Mouse (Mus musculus) WW6 (cell line): ENCODE measurements at regions not wholly inside any gene's neighbourhood (a gene's known extent, or its start where the extent isn't known, plus 50 kb on each side); places are given as distances from the start of the nearest gene placed in this dataset.

Experiments
- DNase-seq: peaks from one replicate; pipeline ENCODE4 v3.0.0-alpha.2; 2013; ENCODE audit warnings: low read depth, low spot score

- peak; percentile 60 for DNase-seq
Measured at GRCm38 (mm10) chr14:120830389-120830835, 80.6 kb upstream of the Ipo5 start.

DNA sequence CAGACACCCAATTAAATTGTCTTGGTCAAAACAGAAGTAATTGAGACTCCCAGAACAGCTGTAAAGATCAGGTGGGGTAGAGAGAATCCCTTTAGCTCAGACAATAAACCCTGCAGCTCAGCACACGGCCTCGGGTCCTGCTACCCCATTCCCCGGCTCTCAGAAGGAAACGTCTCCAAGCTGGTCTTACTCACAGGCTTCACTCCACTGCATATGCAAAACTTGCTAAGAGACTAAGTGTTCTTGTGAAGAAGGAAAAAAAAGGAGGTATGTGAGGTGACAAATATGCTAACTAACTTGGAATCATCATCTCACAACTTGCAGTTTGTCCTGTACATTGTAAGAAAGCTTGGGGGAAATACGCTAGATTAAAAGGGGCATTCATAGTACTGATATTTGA, 79.6 kb upstream of the Ipo5 start:
- no peak for DNase-seq

DNA sequence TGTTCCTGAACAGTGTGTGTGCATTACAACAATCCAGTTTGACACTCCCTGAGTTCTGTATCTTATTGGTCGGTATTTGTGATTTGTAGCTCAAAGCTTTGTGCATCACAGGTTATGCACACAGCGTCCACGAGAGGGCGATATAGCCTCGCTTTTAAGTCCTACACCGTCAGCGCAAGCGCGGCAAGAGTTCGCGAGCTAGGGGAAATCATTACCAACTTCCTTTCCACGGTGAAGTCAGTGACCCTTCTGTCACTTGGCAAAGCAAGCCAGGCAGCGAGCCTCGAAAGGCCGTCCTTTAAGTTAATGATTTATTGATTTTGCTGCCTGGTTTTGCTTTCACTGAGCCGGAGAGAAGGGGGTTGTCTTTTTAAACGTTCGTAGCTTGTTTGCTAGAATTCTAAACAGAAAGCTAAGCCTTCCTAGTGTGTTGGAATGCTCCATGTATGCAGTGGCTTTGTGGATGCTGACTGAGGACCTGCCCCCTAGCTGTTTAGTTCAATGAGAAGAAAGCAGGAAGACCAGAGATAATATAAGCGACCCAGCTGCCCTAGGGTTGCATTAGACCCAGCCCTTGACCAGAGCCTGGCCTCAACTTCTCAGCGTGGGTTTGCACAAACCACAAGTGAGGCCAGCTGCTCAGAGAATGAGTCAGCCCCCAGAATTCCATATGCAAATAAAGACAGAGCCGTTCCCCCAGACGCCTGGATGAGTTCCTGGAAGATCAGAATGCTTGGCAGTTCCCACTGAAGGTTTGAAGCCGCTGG, 79.0 kb upstream of the Ipo5 start:
- peak; percentile 80 for DNase-seq

GRCm38 (mm10) chr14:120834821-120835220, 76.2 kb upstream of the Ipo5 start:
- DNase-seq, result no peak

GRCm38 (mm10) chr14:120835758-120836157, 75.3 kb upstream of the Ipo5 start:
- DNase-seq, result no peak

GRCm38 (mm10) chr14:120836535-120837316, 74.3 kb upstream of the Ipo5 start:
- no peak for DNase-seq

- DNase-seq, result no peak
Measured at GRCm38 (mm10) chr14:120840900-120841299, 70.1 kb upstream of the Ipo5 start.

GRCm38 (mm10) chr14:120841311-120841710, 69.7 kb upstream of the Ipo5 start:
- no peak for DNase-seq

DNA sequence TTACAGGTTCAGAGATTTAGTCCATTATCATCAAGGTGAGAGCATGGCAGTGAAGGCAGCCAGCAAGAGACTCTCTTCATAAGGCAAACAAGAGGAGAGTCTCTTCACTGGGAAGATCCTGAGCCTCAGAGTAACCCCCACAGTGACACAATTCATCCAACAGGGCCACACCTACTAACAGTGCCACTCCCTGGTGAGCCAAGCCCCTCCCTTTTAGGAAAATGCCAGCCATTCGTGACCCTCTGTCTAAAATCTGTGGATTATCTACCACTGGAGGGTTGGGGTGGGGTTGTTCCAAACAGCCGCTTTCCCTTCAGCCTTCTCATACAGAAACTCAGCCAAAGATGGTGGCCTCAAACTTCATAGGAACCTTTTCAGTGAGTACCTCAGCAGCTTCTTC, 65.9 kb upstream of the Ipo5 start:
- no peak for DNase-seq

DNA sequence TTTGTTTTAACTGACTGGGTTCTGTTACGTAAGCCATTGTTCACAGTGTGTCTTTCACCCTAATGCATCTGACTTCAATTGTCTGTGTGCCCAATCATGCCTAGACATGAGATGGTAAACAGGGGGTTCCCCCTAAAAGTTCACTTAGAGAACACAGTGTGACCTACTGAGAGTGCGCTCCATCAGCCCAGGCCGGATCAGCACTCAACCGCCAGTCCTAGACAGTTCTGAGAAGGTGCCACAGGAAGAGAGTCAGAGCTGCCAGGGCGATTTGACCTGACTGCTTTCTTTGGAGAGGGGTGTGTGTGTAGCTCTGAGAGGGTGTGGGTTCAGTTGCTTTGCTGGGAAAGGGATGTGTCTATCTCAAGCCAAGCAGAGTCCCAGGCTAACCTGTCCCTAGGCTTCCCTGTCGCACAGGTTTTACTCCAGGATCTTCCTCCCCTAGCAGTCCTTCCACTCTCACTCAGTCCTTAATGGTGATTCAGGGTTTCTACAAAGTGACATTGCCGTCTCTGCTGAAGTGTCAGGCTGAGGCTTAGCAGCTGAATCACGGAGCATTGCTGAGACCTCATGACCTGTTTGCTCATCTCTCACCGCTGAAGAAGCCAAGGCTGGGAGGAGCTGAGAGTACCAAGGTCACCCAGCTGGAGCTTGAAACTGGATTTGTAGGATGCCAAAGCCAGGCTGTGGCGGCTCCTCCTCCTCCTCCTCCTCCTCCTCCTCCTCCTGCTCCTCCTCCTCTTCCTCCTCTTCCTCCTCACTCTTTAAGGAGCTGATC, 64.8 kb upstream of the Ipo5 start:
- DNase-seq, result no peak

DNA sequence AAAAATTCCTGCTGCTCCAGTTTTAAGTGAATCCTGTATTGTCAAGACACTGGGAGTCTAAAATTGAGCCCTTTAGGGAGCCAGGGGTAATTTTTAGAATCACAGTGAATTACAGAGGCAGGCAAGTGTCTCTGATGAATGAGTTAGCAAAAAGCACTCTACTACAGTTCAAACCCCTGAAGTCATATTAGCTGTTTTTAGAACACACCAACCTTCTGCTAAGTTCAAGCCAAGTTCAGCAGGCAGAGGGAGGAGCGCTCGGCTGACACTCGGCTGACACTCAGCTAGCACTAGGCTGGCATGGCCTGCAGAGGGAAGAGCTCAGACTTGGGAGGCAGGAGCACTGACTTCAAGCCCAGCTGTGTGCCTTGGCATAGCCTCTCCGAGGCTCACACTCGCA, 64.0 kb upstream of the Ipo5 start:
- no peak for DNase-seq

- no peak for DNase-seq
Measured at GRCm38 (mm10) chr14:120848083-120848951, 62.7 kb upstream of the Ipo5 start.

- no peak for DNase-seq
Measured at GRCm38 (mm10) chr14:120849159-120849558, 61.9 kb upstream of the Ipo5 start.

GRCm38 (mm10) chr14:120853643-120854042, 57.4 kb upstream of the Ipo5 start:
- DNase-seq, result no peak

- DNase-seq, result no peak
Measured at GRCm38 (mm10) chr14:120854559-120854958, 56.5 kb upstream of the Ipo5 start.

DNA sequence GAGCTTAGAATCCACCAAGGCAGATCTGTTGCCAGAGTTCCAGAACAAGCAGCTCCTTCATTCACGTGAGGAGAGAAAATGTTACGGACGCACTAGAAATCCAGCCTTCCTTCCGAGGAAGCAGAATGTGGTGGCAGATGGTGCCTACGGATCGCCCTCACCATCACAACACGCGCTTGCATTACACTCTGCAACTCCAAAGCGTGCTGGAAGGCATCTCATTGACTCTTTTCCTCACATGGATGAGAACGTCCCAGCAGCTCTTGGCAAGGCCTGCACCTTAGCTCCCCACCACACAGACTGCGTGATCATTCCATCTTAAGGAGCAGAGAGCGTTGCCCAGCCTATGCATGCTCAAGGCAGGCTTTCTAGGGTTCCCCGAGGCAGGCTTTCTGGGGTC, 55.8 kb upstream of the Ipo5 start:
- no peak for DNase-seq
